Mouse (Mus musculus) heart, adult 8-10 months (tissue): Measurements from ENCODE around the gene Mcat. TPM values are rescaled to one million over a fixed set of nuclear protein-coding genes. Genes with fewer than 3 reads are reported as not detected.
A peak's percentile ranks its signal among the peaks of the same experiment; 100 is the strongest.

Experiments used
- DNase-seq: peaks from one replicate; pipeline ENCODE4 v3.0.0; 2022; ENCODE audit warnings: low spot score
- total RNA-seq, 4 experiments: library from RNA; stranded (reverse); gene quantifications; 2 replicates each; pipeline ENCODE4 v1.2.4; 2022

The Mcat gene
- total RNA-seq: 10 to 100 TPM; 43.6 to 51.3 (median 46.9) TPM

DNA sequence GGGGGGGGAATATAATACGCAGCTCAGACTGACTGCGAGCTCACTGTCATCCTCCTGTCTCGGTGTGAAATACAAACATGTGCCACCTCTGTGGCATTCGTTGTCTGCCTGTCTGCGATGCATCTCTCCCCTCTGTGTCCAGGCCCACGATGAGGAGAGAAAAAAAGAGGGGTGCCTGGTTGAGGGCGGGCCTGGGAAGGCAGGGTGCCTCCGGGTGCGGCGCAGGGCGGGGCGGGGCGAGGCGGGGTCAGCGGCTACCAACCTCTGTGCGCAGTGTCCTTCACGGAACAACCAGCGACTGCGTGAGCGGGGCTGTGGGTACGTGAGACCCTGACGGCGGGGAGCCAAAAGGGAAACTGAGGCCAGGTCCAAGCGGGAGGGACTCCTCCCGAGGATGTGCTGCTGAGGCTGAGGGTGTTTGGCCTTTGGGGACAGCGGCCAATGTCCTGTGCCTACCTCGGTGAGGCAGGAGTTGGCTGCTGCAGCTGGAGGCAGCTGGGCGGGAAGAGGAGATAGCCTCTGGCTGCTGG, at the start of gene Mcat, which contains the start of gene Tspo:
TSS of gene Mcat (minus strand) at position 461 of the 530 bp plus-strand sequence.
TSS of gene Tspo (plus strand) at position 266 of the 530 bp plus-strand sequence.
- DNase-seq: peak; percentile 67

- peak; percentile 74 for DNase-seq
Measured at GRCm38 (mm10) chr15:83607115-83607802, 43.7 kb upstream of the Mcat start.

DNA sequence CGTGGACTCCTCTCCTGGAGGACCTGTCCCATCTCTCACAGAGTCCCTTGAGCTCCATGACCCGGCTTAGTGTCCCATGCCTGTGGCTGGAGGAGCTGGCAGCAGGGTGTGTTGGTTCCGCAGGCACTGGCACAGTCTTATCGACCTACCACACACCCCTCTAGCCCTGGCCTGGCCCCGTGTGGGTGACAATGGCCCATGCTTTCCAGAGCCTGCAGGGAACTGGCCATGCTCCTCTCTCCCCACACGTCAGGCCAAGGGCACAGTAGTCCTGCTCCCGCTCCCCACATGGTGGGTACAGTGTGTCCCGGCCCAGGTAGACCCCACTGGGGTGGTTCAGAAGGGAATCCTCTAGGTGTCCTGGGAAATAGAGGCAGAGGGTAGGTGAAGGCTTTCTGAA, 43.1 kb upstream of the Mcat start:
- DNase-seq: no peak

DNA sequence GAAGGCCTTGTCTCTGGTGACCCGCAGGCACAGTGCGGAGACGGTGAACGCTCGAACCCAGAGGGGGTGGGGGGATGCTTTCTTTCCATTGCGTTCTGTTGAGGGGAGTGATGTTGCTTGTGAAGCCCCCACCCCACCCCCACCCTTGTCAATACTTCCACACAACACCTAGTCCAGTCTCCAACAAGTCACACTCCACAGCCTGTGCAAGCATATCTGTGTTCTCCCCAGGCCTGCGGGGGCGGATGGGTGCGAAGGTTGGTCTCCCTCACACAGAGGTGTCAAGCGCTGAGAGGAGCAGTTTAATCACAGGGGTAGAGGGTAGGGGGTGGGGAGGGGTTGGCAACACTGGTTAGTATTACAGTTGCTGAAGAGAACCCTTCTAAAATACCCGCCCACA, 42.6 kb upstream of the Mcat start:
- DNase-seq: no peak

DNA sequence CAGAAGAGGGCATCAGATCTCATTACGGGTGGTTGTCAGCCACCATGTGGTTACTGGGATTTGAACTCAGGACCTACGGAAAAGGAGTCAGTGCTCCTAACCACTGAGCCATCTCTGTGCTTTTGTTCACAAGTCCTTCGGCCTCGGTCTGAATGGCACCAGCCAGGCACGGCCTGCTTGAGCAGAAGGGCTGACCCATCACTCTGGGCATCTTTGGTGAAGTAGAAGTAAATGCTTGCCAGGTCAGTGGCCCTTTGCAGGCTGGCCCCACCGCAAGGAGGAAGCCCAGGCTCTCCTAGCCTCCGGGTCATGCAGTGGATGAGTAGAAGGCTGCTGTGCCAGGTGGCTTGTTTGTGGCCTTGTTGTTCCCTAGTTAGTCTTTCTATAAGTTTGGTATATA, 39.8 kb upstream of the Mcat start:
- no peak for DNase-seq

GRCm38 (mm10) chr15:83603046-83603396, 39.4 kb upstream of the Mcat start:
- no peak for DNase-seq

DNA sequence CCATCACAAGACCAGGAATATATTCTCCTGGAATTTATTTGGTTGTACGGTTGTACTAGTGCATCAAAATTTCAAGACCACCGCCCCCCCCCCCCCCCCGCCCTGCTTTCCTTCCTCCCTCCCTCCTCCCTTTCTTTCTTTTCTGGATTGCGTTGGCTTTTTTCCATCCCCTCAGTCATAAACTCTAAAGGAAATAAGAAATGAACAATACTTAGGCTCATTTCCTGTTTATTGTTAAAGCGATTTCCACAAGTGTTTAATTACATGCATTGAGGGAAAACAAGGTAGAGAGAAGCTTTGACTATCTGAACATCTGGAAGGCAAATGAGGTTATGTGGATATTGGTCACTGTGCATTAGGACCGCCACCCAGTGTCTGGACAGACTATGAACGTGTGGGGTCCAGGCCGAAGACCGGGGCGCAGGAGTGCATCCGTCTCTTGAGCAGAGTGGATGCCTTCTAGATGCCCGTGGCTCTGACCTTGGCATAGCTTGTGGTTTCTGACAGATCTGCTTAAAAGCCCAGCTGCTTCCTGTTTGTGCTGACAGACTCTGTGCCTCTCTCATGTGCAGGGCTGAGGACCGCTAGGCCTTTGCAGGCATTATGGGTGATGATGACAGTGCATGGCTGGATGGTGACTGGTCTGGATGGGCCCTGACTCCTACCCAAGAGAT, 38.9 kb upstream of the Mcat start:
- peak; percentile 47 for DNase-seq

- DNase-seq: no peak
Measured at GRCm38 (mm10) chr15:83601185-83601584, 37.6 kb upstream of the Mcat start.

GRCm38 (mm10) chr15:83596833-83597232, 33.2 kb upstream of the Mcat start:
- no peak for DNase-seq

GRCm38 (mm10) chr15:83595364-83595711, 31.8 kb upstream of the Mcat start:
- no peak for DNase-seq

DNA sequence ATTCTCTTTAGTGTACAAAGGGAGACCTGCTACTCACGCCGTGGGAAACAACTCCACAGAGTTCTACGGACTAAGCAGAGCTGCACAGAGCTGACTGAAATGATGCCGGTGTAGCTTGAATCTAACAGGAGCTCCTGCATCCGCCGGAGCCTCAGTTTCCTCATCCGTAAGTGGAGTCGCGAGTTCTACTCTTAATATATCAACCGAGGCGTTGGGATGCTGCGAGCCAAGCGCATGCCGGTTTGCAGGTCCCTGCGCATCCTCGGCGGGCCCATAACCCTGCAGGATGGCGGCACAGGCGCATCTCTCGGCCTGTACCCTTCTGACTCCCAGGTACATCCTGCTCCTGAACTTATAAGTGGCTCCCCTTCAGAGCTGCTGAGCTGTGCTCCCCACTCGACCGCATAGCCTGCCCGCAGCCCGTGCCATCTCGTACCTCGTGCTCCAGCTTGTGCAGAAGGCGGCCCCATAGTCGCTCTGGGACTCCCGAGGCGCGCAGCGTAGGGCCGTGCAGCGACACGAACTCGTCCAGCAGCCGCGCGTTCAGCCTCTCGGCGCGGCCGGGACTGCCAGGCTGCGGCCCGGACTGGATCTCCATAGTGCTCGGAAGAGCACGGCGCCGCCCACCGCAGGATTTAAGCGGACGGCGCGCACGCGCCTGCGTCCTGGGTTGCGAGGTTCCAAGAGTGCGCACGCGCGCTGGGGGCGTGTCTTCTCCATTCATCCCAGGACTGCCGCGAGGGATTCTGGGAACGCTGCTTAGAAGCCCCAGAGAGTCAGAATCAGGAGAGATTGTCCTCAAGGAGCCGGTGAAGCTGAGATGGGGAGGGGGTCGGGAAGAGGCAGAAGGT, 31.2 kb upstream of the Mcat start, which contains the start of gene Ttll12:
TSS of gene Ttll12 (minus strand) at position 645 of the 851 bp plus-strand sequence.
- peak; percentile 93 for DNase-seq

GRCm38 (mm10) chr15:83593702-83594512, 30.3 kb upstream of the Mcat start:
- no peak for DNase-seq

DNA sequence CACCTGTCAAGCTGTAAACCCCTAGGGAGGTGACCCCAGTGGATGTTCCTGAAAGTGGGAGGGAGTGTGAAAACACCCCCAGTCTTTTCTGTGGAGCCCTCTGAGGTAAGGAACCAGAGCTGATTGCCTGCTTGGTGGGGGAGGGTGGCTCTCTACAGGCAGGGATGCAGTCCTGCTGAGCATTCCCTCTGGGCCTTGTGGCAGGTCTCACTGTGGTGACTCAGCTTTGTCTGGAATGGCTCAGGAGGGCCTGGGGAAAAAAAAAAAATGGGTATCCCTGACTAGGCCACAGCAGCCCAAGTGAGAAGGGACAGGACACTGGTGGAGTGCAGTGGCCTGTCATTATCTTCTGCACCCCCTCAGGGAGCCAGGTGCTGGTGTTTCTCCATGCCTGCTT, 29.6 kb upstream of the Mcat start:
- DNase-seq: no peak

GRCm38 (mm10) chr15:83592260-83593188, 28.9 kb upstream of the Mcat start:
- DNase-seq: no peak

DNA sequence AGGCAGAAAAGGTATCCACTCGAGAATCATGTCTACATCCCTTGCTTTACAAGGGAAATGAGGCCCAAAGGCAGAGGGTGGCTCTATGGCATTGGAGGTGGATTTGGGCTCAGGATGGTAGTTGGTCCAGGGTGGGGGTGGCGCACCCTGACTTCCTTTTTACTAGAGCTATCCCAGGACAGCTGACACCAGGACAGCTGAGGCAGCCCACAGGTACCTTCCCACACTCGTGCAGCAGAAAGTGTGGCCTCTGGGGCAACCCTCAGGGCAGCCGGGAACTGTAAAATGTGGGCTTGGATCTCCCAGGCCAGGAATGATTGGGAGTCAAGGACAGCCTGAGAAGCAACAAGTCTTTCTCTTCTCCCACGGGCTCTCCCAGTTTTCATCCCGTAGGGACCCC, 28.2 kb upstream of the Mcat start:
- no peak for DNase-seq

DNA sequence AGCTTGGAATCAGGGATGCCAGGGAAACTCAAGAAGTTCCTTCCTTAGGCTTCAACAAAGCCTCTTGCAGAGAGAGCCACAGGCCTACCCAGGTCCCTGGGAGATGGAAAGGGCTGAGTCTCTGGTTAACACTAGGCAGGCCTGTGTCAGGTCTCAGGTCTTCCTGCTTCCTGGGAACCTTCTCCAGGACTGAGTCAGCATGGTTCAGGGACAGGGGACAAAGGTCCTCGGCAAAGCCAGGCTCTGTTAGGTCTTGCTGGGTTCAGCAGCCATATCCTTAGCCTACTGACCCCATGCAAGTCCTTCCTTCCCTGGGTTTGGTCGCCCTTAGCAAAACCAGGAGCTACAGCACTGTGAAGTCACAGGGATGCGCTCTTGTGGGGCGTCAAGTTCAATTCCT, 27.3 kb upstream of the Mcat start:
- DNase-seq: no peak

GRCm38 (mm10) chr15:83584741-83585220, 21.2 kb upstream of the Mcat start:
- no peak for DNase-seq

GRCm38 (mm10) chr15:83583419-83584156, 20.0 kb upstream of the Mcat start:
- peak; percentile 48 for DNase-seq

GRCm38 (mm10) chr15:83582931-83583330, 19.3 kb upstream of the Mcat start:
- no peak for DNase-seq
